Mouse (Mus musculus) urinary bladder, adult 18-20 months (tissue): ENCODE results near the gene Vtn.

Experiments used
- DNase-seq, 2 experiments: peaks; one replicate each; pipeline ENCODE4 v3.0.0; 2022; ENCODE audit warnings: low spot score in 2 of 2, mixed read lengths in 2 of 2

Gene Vtn

DNA sequence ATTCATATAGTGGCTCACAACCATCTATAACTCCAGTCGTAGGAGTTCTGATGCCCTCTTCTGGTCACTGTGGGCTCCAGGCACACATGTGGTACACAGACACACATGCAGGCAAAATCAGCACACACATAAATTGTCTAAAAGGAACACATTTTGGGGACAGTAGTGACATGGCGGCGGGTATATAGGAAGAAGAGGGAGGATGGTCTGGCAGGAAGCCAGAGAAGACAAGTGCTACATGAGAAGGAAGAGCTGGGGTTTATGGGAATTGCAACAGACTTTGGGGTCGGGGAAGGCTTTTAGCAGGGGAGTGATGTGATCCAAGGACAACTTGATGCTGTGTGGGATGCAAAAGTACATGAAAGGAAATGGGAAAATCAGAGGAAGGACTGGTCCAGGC, 35.6 kb downstream of the Vtn start:
- DNase-seq: no peak

DNA sequence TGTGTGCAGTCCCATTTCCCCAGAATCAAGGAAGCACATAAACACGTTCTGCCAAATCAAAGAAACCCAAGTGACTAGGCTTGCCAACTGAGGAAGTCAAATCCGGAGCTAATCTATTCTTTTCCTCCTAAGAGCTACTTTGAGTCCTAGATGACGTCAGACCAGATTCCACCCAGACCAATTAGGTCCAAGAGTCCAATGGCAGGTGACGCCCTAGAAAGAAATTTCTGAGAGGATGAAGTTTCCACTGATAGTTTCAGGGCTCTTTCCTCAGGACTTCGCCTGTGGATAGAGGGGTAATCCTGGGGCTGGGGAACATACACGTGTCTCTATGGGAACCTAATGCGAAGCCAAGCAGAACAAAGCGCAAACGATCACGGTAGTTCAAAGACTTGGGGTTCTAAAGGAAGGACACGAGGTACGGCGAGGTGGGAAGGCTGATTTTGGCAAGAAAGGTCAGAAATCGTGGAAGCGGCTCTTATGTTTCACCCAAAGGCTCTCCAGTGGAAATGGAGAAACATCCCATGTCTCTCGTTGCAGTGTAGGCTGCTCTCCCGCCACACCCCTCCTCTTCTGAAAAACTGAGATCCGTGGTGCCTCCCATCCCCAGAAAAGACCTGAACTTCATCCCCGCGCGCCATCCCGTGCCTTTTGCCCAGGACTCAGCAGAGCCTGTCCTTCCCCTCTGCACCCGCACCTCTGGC, 36.6 kb downstream of the Vtn start:
- DNase-seq: no peak

DNA sequence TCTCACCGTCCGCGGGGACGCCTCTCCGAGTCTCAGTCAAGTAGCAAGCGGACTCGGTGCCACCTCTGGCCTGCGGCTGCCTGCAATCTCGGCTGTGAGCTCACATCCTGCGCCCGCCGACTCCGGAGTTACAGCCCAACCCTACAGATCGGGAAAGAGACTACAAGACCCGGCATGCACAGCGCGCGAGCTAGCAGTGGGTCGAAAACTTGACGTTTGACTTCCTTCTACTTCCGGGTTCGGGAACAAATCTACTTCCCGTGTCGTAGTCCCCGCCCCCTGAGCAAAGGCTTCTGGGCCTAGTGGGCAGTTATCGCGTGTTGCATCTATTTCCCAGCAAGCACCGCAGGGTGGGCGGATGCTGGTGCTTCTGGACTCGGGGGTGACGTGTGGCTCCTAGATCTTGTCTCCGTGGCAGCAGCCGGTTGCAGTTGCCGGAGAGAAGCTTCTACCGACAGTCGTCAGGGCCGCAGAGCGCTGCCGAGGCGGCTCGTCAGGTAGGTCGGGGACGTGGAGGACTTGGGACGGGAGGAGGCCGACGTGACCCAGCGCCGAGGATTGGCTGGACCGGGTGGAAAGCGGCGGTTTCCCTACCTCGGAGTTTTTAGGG, 37.3 kb downstream of the Vtn start, which contains the start of the genes Tnfaip1 and Ift20:
Gene Tnfaip1, minus strand, starts transcription at position 253 of the 610 bp plus-strand sequence.
Gene Ift20, plus strand, starts transcription at position 282 of the 610 bp plus-strand sequence.
- peak; percentile 96 to 98 for DNase-seq

DNA sequence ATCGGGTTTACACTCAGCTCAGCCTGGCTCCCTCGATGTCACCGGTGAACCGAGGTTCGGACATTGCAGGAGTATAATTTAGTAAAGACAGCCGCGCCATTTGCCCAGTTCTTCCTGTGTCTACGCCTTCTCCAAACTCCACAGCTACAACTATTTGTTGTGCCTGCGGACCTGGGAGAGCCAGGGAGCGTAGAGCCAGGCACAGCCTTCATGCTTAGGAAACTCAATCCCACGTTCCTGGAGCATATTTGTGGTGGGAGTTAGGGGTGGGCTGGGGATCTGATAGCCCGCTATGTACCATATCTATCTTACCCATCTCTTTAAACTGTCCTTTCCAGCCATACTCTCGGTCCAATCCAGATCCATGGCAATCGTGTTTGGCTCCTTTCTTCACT, 37.8 kb downstream of the Vtn start:
- no peak for DNase-seq

DNA sequence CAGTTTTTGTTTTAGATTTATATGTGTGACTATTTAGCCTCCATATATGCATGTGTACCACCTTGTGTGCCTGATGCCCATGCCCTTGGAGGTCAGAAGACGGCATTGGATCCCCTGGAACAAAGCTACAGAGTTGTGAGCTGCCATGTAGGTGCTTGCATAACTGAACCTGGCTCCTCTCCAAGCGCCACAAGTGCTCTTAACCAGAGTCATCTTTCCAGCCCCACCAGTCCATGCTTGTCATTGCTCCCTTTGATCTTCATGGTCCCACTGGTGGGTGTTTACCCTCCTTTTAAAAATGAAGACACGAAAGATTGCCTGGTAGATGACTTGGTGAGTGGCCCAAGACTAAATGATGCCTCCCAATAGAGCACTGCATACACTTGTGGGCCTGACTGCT, 41.5 kb downstream of the Vtn start:
- no peak for DNase-seq

DNA sequence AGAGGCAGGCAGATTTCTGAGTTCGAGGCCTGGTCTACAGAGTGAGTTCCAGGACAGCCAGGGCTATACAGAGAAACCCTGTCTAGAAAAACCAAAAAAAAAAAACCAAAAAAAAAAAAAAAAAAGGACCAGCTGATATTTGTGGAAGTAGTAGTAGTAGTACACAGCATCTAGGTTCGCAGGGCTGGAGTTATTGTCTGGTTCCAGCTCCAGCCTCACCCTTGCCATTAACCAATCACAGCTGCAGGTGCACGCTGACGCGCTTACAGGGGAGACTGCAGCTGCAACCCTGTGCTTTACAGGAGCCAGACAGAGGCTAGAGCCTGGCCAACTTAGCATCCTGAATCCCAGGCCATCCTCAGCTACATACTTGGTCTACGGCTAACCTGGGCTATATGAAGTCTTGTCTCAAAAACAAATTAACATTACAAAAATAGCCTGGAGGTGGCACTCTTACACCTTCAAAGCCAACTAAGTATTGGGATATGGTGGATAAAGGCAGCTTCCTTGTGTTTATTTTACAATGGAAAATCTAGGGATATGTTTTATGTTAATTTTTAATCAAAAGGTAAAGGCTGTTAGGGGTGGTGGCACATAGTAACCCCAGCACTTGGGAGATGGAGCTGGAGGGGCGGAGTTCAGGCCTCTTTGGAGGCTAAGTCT, 45.7 kb downstream of the Vtn start:
- DNase-seq: no peak

DNA sequence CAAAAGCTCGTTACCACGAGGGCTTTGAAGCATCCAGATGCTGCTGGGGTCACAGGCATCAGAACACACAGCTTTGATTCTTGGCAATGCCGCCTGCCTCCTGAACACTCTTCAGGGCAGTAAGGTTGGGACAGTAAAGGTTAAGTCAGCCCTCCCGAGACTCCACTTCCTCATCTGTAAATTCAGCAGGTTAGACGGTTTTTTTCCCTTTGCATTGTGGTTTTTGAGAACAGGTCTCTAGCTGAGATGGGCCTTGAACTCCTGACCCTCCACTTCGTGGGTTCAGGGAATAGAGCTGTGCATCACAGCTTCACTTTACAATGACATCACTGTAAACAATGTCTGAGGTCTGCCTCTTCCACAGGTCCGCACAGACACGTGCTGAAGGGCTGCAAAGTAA, 46.3 kb downstream of the Vtn start:
- no peak for DNase-seq

DNA sequence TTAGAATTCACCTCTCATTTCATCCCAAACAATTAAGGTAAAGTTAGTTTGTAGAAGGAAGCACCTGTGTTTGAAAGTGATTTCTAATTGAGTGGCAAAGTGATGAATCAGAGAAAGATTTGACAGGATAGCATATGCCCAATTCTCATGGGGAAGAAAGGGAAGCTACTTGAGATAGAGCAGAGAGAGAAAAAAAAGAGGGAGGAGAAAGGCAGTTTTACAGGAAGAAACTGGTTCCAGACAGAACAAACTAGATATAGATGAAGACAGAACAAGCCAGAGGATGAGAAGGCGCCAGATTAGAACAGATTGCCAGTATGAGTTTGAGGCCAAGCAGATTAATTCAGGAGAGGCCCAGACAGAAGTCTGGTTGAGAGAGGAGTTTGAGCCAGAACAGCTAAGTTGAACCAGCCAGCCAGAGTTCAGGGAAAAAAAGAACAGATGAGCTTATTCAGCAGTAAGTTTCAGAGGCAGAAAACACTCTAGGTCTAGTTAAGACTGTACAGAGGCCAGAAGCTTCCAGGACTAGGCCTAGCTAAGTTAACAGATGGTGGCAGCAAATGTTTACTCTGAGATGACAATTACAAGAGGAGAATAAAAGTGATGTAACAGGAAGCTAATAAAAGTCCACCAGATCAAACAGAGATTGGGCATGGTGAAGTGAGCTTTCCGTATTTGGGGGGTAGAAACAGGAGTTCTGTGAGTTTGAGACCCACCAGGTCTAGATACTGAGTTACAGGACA, 49.0 kb downstream of the Vtn start:
- no peak for DNase-seq

DNA sequence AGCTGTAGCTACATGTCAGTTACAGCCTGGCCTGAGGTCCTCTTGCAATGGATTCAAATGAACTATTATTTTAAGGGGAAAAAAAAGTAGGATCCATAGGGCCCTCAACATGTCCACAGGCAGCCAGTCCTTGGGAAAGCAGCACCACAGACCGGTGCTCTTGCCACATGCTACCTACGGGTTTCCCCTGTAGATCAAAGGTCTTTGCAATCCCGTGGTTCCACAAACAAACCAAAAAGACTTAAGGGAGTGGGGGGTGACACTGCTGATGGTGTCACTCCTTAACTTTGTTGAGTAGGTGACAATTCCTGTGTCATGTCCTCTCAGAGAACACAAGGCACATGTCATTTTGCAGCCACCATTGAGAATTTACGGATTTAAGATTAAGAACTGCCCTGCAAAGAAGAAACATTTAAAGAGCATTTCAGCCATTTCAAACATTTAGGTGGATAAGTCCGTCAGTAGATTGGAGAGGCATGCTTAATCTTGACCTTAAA, 50.6 kb downstream of the Vtn start:
- DNase-seq: no peak

DNA sequence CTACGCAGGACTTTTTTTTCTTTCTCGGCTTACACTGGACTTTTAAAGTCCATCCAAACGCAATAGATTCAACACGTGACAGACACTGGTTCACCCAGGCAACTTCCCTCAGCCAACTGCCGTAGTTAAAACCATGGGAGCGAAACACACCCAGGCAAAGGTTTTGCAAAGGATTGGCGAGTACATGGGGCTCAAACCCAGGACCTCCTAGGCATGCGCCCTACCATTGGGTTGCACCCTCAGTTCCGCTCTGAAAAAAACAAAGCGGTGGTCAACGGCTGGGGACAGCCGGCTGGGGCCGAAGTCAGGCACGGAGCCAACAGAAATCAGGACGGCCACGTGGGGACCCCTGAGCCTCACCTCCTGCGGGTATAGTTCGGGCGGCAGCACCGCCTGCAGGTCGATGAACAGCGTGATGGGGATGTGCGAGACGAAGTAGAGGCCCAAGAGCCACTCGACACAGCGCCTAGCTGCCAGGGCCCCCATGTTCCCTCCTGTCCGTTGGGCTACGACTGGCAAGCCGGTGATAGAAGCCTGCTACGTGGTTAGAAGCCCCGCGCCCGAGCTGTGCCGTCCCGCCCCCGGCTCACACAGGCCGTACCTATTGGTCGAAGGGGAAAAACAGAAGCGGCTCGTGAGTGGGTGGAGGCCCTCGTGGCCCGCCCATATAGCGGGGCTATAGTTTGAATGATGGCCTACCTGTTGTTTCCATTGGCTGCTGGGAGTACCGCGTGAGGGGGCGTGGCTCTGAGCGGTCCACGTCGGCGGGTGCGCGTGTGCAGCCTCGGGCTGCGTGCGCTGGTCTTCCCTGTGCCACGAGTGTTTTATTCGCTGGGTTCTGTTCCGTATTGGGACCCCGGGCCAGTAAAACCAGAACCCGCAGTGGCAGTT, 51.5 kb downstream of the Vtn start, which contains the start of gene Tmem97:
Gene Tmem97, minus strand, starts transcription at position 610 of the 891 bp plus-strand sequence.
- peak; percentile 80 to 93 for DNase-seq

DNA sequence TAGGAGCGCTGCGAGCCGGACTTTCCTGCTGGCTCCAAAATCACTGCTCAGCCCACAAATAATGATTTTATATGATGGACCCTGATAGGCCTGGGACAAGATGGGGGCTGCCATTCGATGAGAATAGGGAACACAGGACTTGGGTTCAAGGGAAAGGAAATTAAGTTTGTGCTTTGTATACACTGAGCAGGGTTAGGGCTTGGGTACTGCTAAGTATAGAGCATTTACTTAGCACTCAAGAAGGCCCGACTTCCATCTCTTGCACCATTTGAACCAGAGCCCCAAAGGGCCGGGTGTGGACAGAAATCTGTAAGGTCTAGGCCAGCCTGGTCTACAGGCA, 52.1 kb downstream of the Vtn start:
- no peak for DNase-seq
